Mouse (Mus musculus): Measurements from ENCODE around the gene Cep83. TPM values are rescaled to one million over a fixed set of nuclear protein-coding genes. Genes with fewer than 3 reads are reported as not detected.

Gene Cep83
- polyA plus RNA-seq, 1 experiment, result 24.6 TPM

DNA sequence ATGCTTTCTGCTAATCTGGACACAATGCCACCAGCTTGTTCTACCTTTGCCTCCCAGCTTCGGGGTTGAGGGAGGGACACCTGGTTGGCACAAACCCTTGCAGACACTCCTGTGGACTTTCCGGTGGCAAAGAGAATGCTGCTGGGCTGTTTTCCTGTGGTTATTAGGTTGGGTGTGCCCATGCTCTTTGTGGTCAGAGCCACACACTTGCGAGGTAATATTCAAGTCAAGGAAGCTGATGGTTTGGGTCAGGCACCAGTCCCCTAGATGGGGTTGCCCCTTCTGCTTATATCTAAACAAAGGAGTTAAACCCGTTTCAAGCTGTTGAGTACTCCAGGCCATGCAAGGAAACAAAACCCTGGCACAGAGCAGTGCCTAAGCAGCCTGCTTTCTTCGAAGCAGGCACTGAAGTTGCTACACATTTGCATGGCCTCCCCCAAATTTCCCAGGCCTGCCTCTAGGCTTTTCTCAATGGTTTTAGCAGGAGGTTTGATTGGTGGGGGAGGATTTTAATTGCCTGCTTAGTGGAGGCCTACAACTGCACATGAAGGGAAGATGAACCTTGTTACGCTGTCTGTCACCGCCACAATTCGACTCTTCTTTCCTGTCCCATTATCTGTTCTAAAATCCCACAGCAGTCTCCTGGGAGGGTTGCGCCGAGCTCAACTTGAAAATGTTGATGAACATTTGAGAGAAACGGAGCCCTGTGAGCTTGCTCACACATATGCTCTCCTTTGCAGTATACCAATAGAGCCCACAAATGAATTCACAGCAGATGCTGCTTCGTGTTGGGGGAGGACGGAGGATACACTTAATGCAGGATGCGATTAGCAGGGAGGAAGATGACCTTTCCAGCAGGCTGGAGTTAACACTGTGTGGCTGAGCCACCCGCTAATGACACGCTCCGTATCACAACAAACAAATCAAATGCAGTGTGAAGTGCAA, 123.7 kb downstream of the Cep83 start:
- no peak overlapping the region for H3K27ac ChIP-seq (ENCODE audit: control insufficient read depth, insufficient read depth, low read depth, low read length)
- TF ChIP-seq POLR2A (IDR thresholded peaks at IDR 0.05; ENCODE audit: control insufficient read depth, low read depth, low read length), result no peak
- TF ChIP-seq CTCF (IDR thresholded peaks at IDR 0.05; ENCODE audit: control insufficient read depth, insufficient read depth, insufficient replicate concordance, low read depth, low read length), result no peak
- H3K27me3 ChIP-seq (ENCODE audit: control insufficient read depth, insufficient read depth, low read length), result no peaks in the 10 kb centered on the region
- no peak overlapping the region for H3K4me3 ChIP-seq (ENCODE audit: control insufficient read depth, low read depth, low read length)
- H3K36me3 ChIP-seq (ENCODE audit: control insufficient read depth, insufficient read depth, low read length), result no peaks in the 10 kb centered on the region
- H3K4me1 ChIP-seq (ENCODE audit: control insufficient read depth, insufficient read depth, low read length), result no peaks in the 10 kb centered on the region

DNA sequence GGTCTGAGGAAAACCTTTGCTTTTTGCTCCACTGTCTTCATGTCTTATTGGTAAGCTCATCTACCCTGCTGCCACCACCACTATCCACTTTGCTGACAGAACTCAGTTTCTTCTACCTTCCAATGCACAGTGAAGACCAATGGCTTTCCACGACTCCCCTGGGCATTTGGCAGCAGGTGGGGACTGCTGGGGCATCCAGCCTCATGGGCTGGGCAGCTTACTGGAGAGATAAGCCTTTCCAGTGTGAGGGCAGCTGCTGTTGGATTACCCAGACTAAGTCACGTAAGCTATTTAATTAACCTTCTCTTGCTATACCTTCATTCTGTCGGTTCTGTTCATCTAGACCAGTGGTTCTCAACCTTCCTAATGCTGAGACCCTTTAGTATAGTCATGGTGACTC, 129.7 kb downstream of the Cep83 start:
- no peak overlapping the region for H3K27ac ChIP-seq (ENCODE audit: control insufficient read depth, insufficient read depth, low read depth, low read length)
- TF ChIP-seq POLR2A (IDR thresholded peaks at IDR 0.05; ENCODE audit: control insufficient read depth, low read depth, low read length), result no peak
- no peak for TF ChIP-seq CTCF (IDR thresholded peaks at IDR 0.05; ENCODE audit: control insufficient read depth, insufficient read depth, insufficient replicate concordance, low read depth, low read length)

DNA sequence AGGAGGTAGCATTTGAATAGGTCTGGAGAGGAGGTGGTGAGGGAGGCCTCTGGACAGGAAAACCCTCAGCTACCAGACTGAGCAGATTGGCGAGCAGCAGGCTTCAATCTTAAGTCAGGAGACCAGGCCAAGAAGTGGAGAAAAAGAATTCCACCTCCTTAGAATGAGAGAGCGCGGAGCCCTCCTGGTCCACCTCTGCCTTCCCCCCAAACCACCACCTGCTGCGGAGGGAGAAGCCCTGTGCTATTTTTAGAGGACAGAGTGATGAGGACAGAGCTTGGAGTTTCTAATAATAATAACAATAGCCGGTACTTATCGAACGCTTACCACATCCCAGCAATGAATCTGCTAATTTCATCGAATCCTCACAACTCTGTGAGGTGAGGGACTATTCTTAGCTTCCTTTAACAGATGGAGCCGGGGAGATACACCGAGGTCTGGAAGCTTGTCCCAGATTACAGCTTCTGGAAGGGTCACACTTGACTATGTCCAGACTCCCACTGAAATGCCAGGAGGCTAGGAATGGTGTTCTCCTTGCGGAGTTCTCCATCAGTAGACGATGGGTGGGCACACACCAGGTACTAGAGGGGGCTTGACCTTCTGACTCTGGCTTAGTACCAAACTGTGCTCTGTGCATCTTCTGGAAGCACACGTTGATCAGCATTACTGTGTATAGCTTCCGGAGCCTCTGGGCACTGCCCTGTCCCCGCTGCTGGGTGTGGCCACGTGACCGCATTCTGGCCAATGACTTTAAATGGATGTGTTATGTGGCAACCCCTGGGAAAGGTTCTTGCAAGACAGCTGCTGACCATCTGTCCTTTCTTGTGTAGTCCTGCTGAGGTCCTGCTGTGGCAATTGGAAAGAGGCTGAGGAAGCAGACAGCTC, 130.6 kb downstream of the Cep83 start:
- H3K27ac ChIP-seq (ENCODE audit: control insufficient read depth, insufficient read depth, low read depth, low read length), result no peak overlapping the region
- H3K4me3 ChIP-seq (ENCODE audit: control insufficient read depth, low read depth, low read length), result no peak overlapping the region
- no peaks in the 10 kb centered on the region for H3K27me3 ChIP-seq (ENCODE audit: control insufficient read depth, insufficient read depth, low read length)
- H3K4me1 ChIP-seq (ENCODE audit: control insufficient read depth, insufficient read depth, low read length), result no peaks in the 10 kb centered on the region
- TF ChIP-seq POLR2A (IDR thresholded peaks at IDR 0.05; ENCODE audit: control insufficient read depth, low read depth, low read length) (no peak), CTCF (IDR thresholded peaks at IDR 0.05; ENCODE audit: control insufficient read depth, insufficient read depth, insufficient replicate concordance, low read depth, low read length) (no peak)
- no peaks in the 10 kb centered on the region for H3K36me3 ChIP-seq (ENCODE audit: control insufficient read depth, insufficient read depth, low read length)

More for the DNA sequence above, 129.7 kb downstream of the Cep83 start:
- Histone ChIP-seq H3K36me3 (ENCODE audit: control insufficient read depth, insufficient read depth, low read length) (no peaks in the 10 kb centered on the region), H3K27me3 (ENCODE audit: control insufficient read depth, insufficient read depth, low read length) (no peaks in the 10 kb centered on the region), H3K4me3 (ENCODE audit: control insufficient read depth, low read depth, low read length) (no peak overlapping the region), H3K4me1 (ENCODE audit: control insufficient read depth, insufficient read depth, low read length) (no peaks in the 10 kb centered on the region)

DNA sequence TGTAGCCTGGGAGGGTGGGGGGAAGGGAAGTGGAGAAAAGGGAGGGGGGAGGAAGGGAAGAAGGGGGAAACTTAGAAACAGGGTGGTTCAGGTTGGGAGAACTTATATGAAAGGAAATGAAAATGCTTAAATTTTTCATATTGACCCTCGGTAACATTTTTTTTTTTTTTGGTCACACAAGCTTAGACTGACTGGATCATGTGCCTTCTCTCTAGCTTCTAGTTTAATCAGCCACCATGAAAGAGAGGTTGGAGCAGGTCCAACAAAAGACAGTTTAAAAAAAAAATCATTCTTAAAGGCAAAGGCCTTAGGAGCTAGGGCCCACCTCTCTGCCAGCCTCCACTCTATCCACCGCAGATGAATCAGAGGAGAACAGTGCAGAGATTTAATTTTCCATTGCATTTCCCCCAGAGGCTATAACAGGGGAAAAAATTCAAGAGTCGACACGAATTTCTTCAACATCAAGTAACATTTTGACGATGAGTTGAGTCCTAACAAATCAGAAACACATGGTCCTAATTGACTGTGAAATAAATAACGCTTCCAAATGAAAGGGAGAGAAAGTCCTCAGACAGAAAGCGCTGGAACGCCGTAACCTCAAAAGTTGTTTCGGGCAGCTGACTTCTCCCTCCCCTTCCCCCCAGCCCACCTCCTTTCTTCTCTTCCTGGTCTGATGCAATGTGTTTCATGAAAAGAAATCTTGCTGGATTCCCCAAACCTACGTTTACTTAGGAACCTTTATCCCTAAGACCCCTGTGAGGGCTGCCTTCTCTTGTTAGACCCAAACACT, 135.7 kb downstream of the Cep83 start:
- TF ChIP-seq POLR2A (IDR thresholded peaks at IDR 0.05; ENCODE audit: control insufficient read depth, low read depth, low read length), result no peak
- TF ChIP-seq CTCF (IDR thresholded peaks at IDR 0.05; ENCODE audit: control insufficient read depth, insufficient read depth, insufficient replicate concordance, low read depth, low read length), result no peak
- no peak overlapping the region for H3K4me3 ChIP-seq (ENCODE audit: control insufficient read depth, low read depth, low read length)
- H3K27me3 ChIP-seq (ENCODE audit: control insufficient read depth, insufficient read depth, low read length), result no peaks in the 10 kb centered on the region
- no peaks in the 10 kb centered on the region for H3K36me3 ChIP-seq (ENCODE audit: control insufficient read depth, insufficient read depth, low read length)
- H3K4me1 ChIP-seq (ENCODE audit: control insufficient read depth, insufficient read depth, low read length), result no peaks in the 10 kb centered on the region
- no peak overlapping the region for H3K27ac ChIP-seq (ENCODE audit: control insufficient read depth, insufficient read depth, low read depth, low read length)

DNA sequence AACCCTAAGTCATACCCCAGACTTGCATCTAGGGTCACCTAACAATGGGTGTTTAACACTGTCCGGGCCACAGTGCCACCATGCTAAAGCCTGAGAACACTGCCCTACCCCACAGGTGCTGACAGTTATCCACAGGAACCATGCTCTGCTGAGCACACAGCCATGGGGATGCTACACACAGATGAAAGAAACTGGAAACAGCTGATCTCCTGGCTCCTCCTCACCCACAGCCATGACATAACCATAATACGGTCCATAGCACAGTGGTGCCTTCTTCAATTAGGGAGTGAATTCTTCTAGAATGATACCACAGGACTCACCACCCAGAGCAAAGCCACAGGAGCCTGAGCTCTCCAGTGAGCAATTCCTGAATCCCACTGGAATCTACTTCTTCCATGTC, 137.5 kb downstream of the Cep83 start:
- Histone ChIP-seq H3K36me3 (ENCODE audit: control insufficient read depth, insufficient read depth, low read length) (no peaks in the 10 kb centered on the region), H3K4me1 (ENCODE audit: control insufficient read depth, insufficient read depth, low read length) (no peaks in the 10 kb centered on the region), H3K27ac (ENCODE audit: control insufficient read depth, insufficient read depth, low read depth, low read length) (no peak overlapping the region), H3K27me3 (ENCODE audit: control insufficient read depth, insufficient read depth, low read length) (no peaks in the 10 kb centered on the region), H3K4me3 (ENCODE audit: control insufficient read depth, low read depth, low read length) (no peak overlapping the region)
- TF ChIP-seq POLR2A (IDR thresholded peaks at IDR 0.05; ENCODE audit: control insufficient read depth, low read depth, low read length) (no peak), CTCF (IDR thresholded peaks at IDR 0.05; ENCODE audit: control insufficient read depth, insufficient read depth, insufficient replicate concordance, low read depth, low read length) (no peak)

DNA sequence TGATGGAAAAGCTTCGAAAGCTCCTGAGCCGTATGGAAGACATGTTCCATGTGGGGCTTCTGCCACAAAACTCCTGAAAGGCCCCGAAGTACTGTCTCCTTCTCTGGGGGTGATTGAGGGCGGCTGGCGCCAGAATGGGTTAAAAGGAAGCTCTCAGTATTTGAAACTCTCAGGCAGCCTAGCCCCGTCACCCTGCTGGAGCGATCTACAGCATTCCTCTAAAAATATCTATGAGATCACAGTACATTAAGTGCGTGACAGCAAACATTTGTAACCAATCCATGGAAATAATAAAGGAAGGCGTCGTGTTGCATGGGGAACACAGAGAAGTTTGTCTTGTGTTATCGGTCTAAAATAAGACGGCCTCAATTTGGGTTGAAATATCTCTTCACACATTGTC, 138.0 kb downstream of the Cep83 start:
- Histone ChIP-seq H3K27me3 (ENCODE audit: control insufficient read depth, insufficient read depth, low read length) (no peaks in the 10 kb centered on the region), H3K36me3 (ENCODE audit: control insufficient read depth, insufficient read depth, low read length) (no peaks in the 10 kb centered on the region), H3K27ac (ENCODE audit: control insufficient read depth, insufficient read depth, low read depth, low read length) (no peak overlapping the region), H3K4me1 (ENCODE audit: control insufficient read depth, insufficient read depth, low read length) (no peaks in the 10 kb centered on the region), H3K4me3 (ENCODE audit: control insufficient read depth, low read depth, low read length) (no peak overlapping the region)
- TF ChIP-seq POLR2A (IDR thresholded peaks at IDR 0.05; ENCODE audit: control insufficient read depth, low read depth, low read length), result no peak
- no peak for TF ChIP-seq CTCF (IDR thresholded peaks at IDR 0.05; ENCODE audit: control insufficient read depth, insufficient read depth, insufficient replicate concordance, low read depth, low read length)
